Mouse (Mus musculus) G1E (cell line): ENCODE data around the gene Sec14l5. TPM values are rescaled to one million over a fixed set of nuclear protein-coding genes. Genes with fewer than 3 reads are reported as not detected.

Source experiments
- ATAC-seq: 2 replicates; pipeline ENCODE4 v1.8.0; 2016; ENCODE audit warnings: mild to moderate bottlenecking; ENCODE audit not compliant: insufficient number of reproducible peaks, poor library complexity, low FRiP score, severe bottlenecking; ENCODE audit errors: extremely low read depth
- DNase-seq: peaks from one replicate; pipeline ENCODE4 v3.0.0; 2012; ENCODE audit warnings: low spot score
- H3K27me3 ChIP-seq: 2 replicates; pipeline ENCODE4 v1.6.1; 2012; ENCODE audit warnings: mild to moderate bottlenecking, low read length, inconsistent platforms; ENCODE audit not compliant: insufficient read depth
- H3K36me3 ChIP-seq: replicated peaks from 2 replicates; pipeline ENCODE3; 2012; ENCODE audit warnings: mild to moderate bottlenecking, inconsistent platforms
- H3K4me1 ChIP-seq: 2 replicates; pipeline ENCODE4 v1.6.1; 2012; ENCODE audit warnings: low read depth, low read length, inconsistent platforms, mixed read lengths; ENCODE audit not compliant: insufficient read depth
- H3K4me3 ChIP-seq: 2 replicates; pipeline ENCODE4 v1.5.1; 2012; ENCODE audit warnings: low read depth, mild to moderate bottlenecking, inconsistent platforms, low read length, moderate library complexity, mixed read lengths
- H3K9me3 ChIP-seq: replicated peaks from 2 replicates; pipeline ENCODE4 v1.6.1; 2012; ENCODE audit warnings: inconsistent platforms
- CTCF ChIP-seq: IDR thresholded peaks from 2 replicates; pipeline ENCODE4 v1.5.1; 2012; ENCODE audit warnings: low read depth, low read length, inconsistent platforms, mixed read lengths
- GATA1 ChIP-seq: IDR thresholded peaks from 2 replicates; pipeline ENCODE4 v1.6.1; 2012; ENCODE audit warnings: borderline replicate concordance, low read length, inconsistent platforms, mixed read lengths
- GATA2 ChIP-seq: IDR thresholded peaks from 2 replicates; pipeline ENCODE4 v1.6.1; 2012; ENCODE audit warnings: low read depth, low read length, inconsistent platforms, borderline replicate concordance
- POLR2AphosphoS5 ChIP-seq: IDR thresholded peaks from 2 replicates; pipeline ENCODE4 v1.6.1; 2012; ENCODE audit warnings: low read depth, low read length, inconsistent platforms; ENCODE audit not compliant: insufficient replicate concordance
- TAL1 ChIP-seq: conservative IDR thresholded peaks from 2 replicates; pipeline ENCODE4 v1.6.1; 2012; ENCODE audit warnings: low read depth, low read length, inconsistent platforms, mixed read lengths
- polyA plus RNA-seq: library from polyadenylated mRNA; stranded (reverse); fragments of >175 nt; gene quantifications from 2 replicates; pipeline ENCODE4 v1.2.3, GENCODE M21; 2012
- total RNA-seq, 2 experiments: library from RNA; stranded (forward) in 1 of 2; stranded (reverse) in 1 of 2; fragments of 200-1000 nt in 1 of 2; fragments of >200 nt in 1 of 2; fragmentation: Nextera tagmentation in 1 of 2; gene quantifications; 2 replicates each; pipeline ENCODE4 v1.2.3; 2014 to 2017

The Sec14l5 gene
- not detected in 2 replicates for total RNA-seq (2014; fragmentation: Nextera tagmentation)
- under 0.01 and 0.11 TPM in 2 replicates for total RNA-seq (2017)
- polyA plus RNA-seq = not detected in 2 replicates

DNA sequence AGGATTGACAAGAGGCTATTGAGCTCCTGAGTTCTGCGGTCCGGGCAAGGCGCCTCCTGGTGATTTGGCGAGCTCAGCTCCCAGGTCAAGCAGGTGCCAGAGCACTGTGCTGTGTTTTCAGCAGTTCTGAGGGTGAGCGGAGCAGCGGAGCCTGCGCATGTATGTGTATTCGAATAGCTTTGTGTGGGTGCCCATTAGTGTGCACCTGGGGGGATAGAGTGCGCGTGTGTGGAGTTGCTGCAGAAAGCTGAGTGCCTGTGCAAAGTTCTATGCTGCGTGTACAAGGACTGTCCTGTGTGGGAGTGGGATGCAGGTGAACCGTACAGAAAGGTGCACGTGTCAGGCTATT, at the start of gene Sec14l5:
Sec14l5 (plus strand) TSS at position 73 of the 349 bp plus-strand sequence.
- DNase-seq = no peak
- ATAC-seq = no peak
- no peaks in the 10 kb centered on the region for H3K9me3 ChIP-seq
- TF ChIP-seq POLR2AphosphoS5 (no peak), GATA1 (no peak), GATA2 (no peak), CTCF (no peak), TAL1 (no peak)
- H3K27me3 ChIP-seq = peaks cover 25% of the 10 kb centered on the region
- H3K4me1 ChIP-seq = peaks cover 14% of the 10 kb centered on the region
- H3K36me3 ChIP-seq = no peaks in the 10 kb centered on the region
- H3K4me3 ChIP-seq = peak within 1 kb of the TSS; percentile 42; the same call in 1 of the 2 replicates

DNA sequence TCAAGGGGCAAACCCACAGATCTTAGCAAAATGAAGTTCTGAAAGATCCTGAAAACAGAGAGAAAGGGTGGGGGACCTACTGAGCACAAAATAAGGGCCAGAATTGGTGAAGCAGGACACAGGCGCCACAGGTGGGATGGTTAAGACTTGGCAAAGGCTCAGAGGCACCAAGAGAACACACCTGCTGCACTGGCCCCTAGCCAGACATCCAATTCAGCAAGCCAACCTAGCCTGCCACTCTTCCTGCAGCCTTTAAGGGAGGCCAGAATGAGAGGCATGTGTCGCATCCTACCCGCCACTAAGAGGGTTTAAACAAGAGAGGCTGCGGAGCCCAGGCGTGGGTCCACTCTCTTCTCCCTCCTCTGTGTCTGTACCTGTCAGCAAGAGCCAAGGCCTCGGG, 45.9 kb upstream of the Sec14l5 start:
- H3K4me3 ChIP-seq = no peak overlapping the region
- DNase-seq (no peak), ATAC-seq (no peak)
- H3K4me1 ChIP-seq = no peaks in the 10 kb centered on the region
- H3K36me3 ChIP-seq = no peaks in the 10 kb centered on the region
- no peaks in the 10 kb centered on the region for H3K9me3 ChIP-seq
- H3K27me3 ChIP-seq = peaks cover 49% of the 10 kb centered on the region
- TF ChIP-seq TAL1 = no peak

DNA sequence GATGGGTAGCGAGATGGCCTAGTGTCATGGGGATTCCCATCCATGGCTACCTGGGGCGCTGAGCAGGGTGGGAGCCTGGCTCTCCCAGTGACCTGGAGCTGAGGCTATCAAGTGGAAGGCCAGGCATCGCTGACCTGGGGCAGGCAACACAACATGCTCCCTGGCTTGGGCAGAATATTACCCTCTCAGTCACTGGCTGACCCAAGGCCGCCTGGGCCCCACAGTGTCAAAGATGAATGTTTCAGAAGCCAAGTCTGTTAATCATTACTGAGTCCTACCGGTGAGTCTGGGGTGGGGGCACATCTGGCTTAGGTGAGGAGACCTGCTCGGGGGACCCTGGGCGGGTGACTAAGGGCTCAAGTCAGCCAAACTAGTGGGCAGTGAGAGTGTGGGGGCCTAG, 37.0 kb upstream of the Sec14l5 start:
- H3K27me3 ChIP-seq = peaks cover under 1% of the 10 kb centered on the region; the same call in 1 of the 2 replicates
- no peak for ATAC-seq
- no peak for DNase-seq

GRCm38 (mm10) chr16:5111021-5111420, 35.9 kb upstream of the Sec14l5 start:
- H3K4me1 ChIP-seq = no peaks in the 10 kb centered on the region
- no peak overlapping the region for H3K4me3 ChIP-seq
- H3K27me3 ChIP-seq = no peaks in the 10 kb centered on the region; the same call in 1 of the 2 replicates
- TF ChIP-seq TAL1 (no peak), GATA1 (no peak)
- no peaks in the 10 kb centered on the region for H3K9me3 ChIP-seq
- ATAC-seq (no peak), DNase-seq (no peak)
- H3K36me3 ChIP-seq = no peaks in the 10 kb centered on the region

More for the DNA sequence above, 37.0 kb upstream of the Sec14l5 start:
- Histone ChIP-seq H3K36me3 (no peaks in the 10 kb centered on the region), H3K4me3 (no peak overlapping the region), H3K9me3 (no peaks in the 10 kb centered on the region), H3K4me1 (no peaks in the 10 kb centered on the region)
- no peak for TF ChIP-seq GATA1
- TF ChIP-seq CTCF = no peak
- no peak for TF ChIP-seq POLR2AphosphoS5
- no peak for TF ChIP-seq GATA2
- no peak for TF ChIP-seq TAL1

GRCm38 (mm10) chr16:5113002-5113550, 33.8 kb upstream of the Sec14l5 start:
- Histone ChIP-seq H3K27me3 (no peaks in the 10 kb centered on the region; the same call in 1 of the 2 replicates), H3K36me3 (no peaks in the 10 kb centered on the region), H3K9me3 (no peaks in the 10 kb centered on the region), H3K4me3 (no peak overlapping the region), H3K4me1 (no peaks in the 10 kb centered on the region)
- ATAC-seq = no peak
- DNase-seq = no peak
- TF ChIP-seq TAL1 = no peak
- no peak for TF ChIP-seq CTCF
- no peak for TF ChIP-seq POLR2AphosphoS5
- no peak for TF ChIP-seq GATA2
- TF ChIP-seq GATA1 = no peak

- no peaks in the 10 kb centered on the region for H3K9me3 ChIP-seq
- TF ChIP-seq POLR2AphosphoS5 (no peak), GATA1 (no peak), GATA2 (no peak), TAL1 (no peak), CTCF (no peak)
- no peak overlapping the region for H3K4me3 ChIP-seq
- no peaks in the 10 kb centered on the region for H3K4me1 ChIP-seq
- no peaks in the 10 kb centered on the region for H3K36me3 ChIP-seq
- H3K27me3 ChIP-seq = peaks cover under 1% of the 10 kb centered on the region; the same call in 1 of the 2 replicates
- ATAC-seq = no peak
- no peak for DNase-seq
Observed at GRCm38 (mm10) chr16:5113582-5113981, 33.3 kb upstream of the Sec14l5 start.
